ENCODE assay signal across 14 mouse cellular contexts in genomic region chr10:107484050-107484449, GRCm38 (mm10). TPM values are rescaled to one million over a fixed set of nuclear protein-coding genes. Genes with fewer than 3 reads are reported as not detected.
DNase-seq lines count a peak whose midpoint lies in the region; ATAC-seq and TF ChIP-seq lines count a peak whose summit lies in the region.
"Had no signal": no experiment of that assay in that cellular context is flagged by ENCODE, and none has a peak within 500 bp of the region (broad histone marks: within the 10 kb centered on the region; RNA-seq: fewer than 3 reads in every experiment).

No protein-coding gene starts in this region.

- no peak for DNase-seq in kidney, postnatal 0 days (ENCODE audit: low spot score)
- DNase-seq in kidney, adult 8-10 months, result no peak
- peak; percentile 50 for DNase-seq in embryonic facial prominence, embryonic 10.5 days (ENCODE audit: low spot score)
- DNase-seq in thymus, postnatal 0 days (ENCODE audit: low spot score), result no peak
- no peak for DNase-seq in urinary bladder, postnatal 10 days (ENCODE audit: low spot score)
- DNase-seq: cerebellum, adult 18-20 months; midbrain, embryonic 14.5 days; thymus, postnatal 14 days had no signal

- H3K9me3 ChIP-seq in kidney, postnatal 0 days (replicated peaks; ENCODE audit: low read length), result no peaks in the 10 kb centered on the region
- H3K9me3 ChIP-seq in embryonic facial prominence, embryonic 10.5 days, result no peaks in the 10 kb centered on the region
- H3K9me3 ChIP-seq in limb, embryonic 15.5 days, result no peaks in the 10 kb centered on the region
- H3K9me3 ChIP-seq: heart, embryonic 12.5 days had no signal

- no peak overlapping the region for H3K4me2 ChIP-seq in kidney, postnatal 0 days (ENCODE audit: low read length)
- H3K4me2 ChIP-seq in limb, embryonic 15.5 days, result no peak overlapping the region
- H3K4me2 ChIP-seq: heart, embryonic 12.5 days had no signal

- peaks cover 14% of the 10 kb centered on the region for H3K79me3 ChIP-seq in C2C12 (ENCODE audit: low read depth)

- H3ac ChIP-seq in C2C12 (ENCODE audit: control insufficient read depth, insufficient read length, low read depth), result peak overlapping the region; percentile 76

- H3K4me1 ChIP-seq in kidney, postnatal 0 days (replicated peaks; ENCODE audit: insufficient read depth, low read length), result no peaks in the 10 kb centered on the region
- H3K4me1 ChIP-seq in embryonic facial prominence, embryonic 10.5 days, result peaks cover 42% of the 10 kb centered on the region
- peaks cover 3% of the 10 kb centered on the region; the same call in 1 of the 2 replicates for H3K4me1 ChIP-seq in limb, embryonic 15.5 days
- H3K4me1 ChIP-seq: heart, embryonic 12.5 days had no signal

- H3K79me2 ChIP-seq in C2C12 (ENCODE audit: control insufficient read depth, insufficient read depth), result peaks cover 53% of the 10 kb centered on the region

- WGBS in kidney, postnatal 0 days, result 51% methylated on average over 10 of the region's 10 CpGs
- WGBS in embryonic facial prominence, embryonic 10.5 days, result 31% methylated on average over 10 of the region's 10 CpGs
- WGBS in limb, embryonic 15.5 days, result 55% methylated on average over 10 of the region's 10 CpGs

- H3K4me3 ChIP-seq in kidney, postnatal 0 days (replicated peaks; ENCODE audit: low read depth, low read length), result no peak overlapping the region
- H3K4me3 ChIP-seq in C2C12 (ENCODE audit: insufficient read depth, poor library complexity, severe bottlenecking), result peak overlapping the region; percentile 43
- peak overlapping the region; percentile 43 for H3K4me3 ChIP-seq in embryonic facial prominence, embryonic 10.5 days
- H3K4me3 ChIP-seq in limb, embryonic 15.5 days, result peak overlapping the region; percentile 18
- H3K4me3 ChIP-seq: heart, embryonic 12.5 days had no signal

- TF ChIP-seq CTCF in kidney, postnatal 0 days (IDR thresholded peaks at IDR 0.05; ENCODE audit: low read depth), result no peak
- no peak for TF ChIP-seq CTCF in C2C12 (IDR thresholded peaks at IDR 0.05; ENCODE audit: control insufficient read depth, insufficient read depth, insufficient read length)

- H3K36me3 ChIP-seq in kidney, postnatal 0 days (ENCODE audit: insufficient read depth, low read length), result no peaks in the 10 kb centered on the region
- H3K36me3 ChIP-seq in C2C12 (ENCODE audit: control insufficient read depth, insufficient read depth), result peaks cover 3% of the 10 kb centered on the region
- H3K36me3 ChIP-seq in embryonic facial prominence, embryonic 10.5 days (replicated peaks), result no peaks in the 10 kb centered on the region
- no peaks in the 10 kb centered on the region for H3K36me3 ChIP-seq in limb, embryonic 15.5 days
- H3K36me3 ChIP-seq: heart, embryonic 12.5 days had no signal

- no peak overlapping the region for H3K27ac ChIP-seq in kidney, postnatal 0 days
- no peak overlapping the region for H3K27ac ChIP-seq in embryonic facial prominence, embryonic 10.5 days (replicated peaks)
- no peak overlapping the region for H3K27ac ChIP-seq in limb, embryonic 15.5 days
- H3K27ac ChIP-seq: liver, embryonic 14.5 days had no signal

- peak; percentile 33; the same call in 1 of the 2 replicates for ATAC-seq in kidney, postnatal 0 days (replicated peaks; ENCODE audit: low FRiP score, low read depth)
- ATAC-seq in limb, embryonic 15.5 days (ENCODE audit: insufficient number of reproducible peaks, low FRiP score, low TSS enrichment, low read depth), result no peak

- H3K27me3 ChIP-seq in kidney, postnatal 0 days (ENCODE audit: insufficient read depth, low read length), result 0 out of 2 replicates have a peak, but pooled peaks cover 4% of the 10 kb centered on the region
- no peaks in the 10 kb centered on the region for H3K27me3 ChIP-seq in C2C12 (ENCODE audit: control insufficient read depth, insufficient read depth, insufficient read length)
- H3K27me3 ChIP-seq in embryonic facial prominence, embryonic 10.5 days (replicated peaks; ENCODE audit: low read depth, poor library complexity, severe bottlenecking), result peaks cover 18% of the 10 kb centered on the region
- H3K27me3 ChIP-seq in limb, embryonic 15.5 days, result peaks cover 11% of the 10 kb centered on the region; the same call in 1 of the 2 replicates

- no peak overlapping the region for H3K9ac ChIP-seq in kidney, postnatal 0 days (ENCODE audit: low read depth, low read length)
- H3K9ac ChIP-seq in limb, embryonic 15.5 days, result no peak overlapping the region
- H3K9ac ChIP-seq: heart, embryonic 12.5 days; liver, embryonic 14.5 days had no signal

TF ChIP-seq in C2C12, 6 proteins besides CTCF, POLR2A, EP300 and RAD21:
- TF ChIP-seq USF1 (IDR thresholded peaks at IDR 0.05; ENCODE audit: low read depth) (peak; percentile 24), MYOG (IDR thresholded peaks at IDR 0.05; ENCODE audit: control insufficient read depth, extremely low read depth, insufficient read length) (no peak)

RNA-seq across cellular contexts. Expression of gene Myf5, which starts 1.9 kb away (rescaled TPM):
- 0.05 TPM in 1 of 2 replicates, not detected in the other for polyA plus RNA-seq in kidney, postnatal 0 days (2015; fragmentation: Nextera tagmentation; extraction: Ambion mirVana)
- 10.7 TPM for polyA plus RNA-seq in C2C12 (2012; fragmentation: generic; extraction: Trizol)
- 4.2 and 4.8 TPM in 2 replicates for polyA plus RNA-seq in embryonic facial prominence, embryonic 10.5 days (2016; fragmentation: Nextera tagmentation; extraction: Ambion mirVana)
- 12.5 and 23.7 TPM in 2 replicates for polyA plus RNA-seq in limb, embryonic 15.5 days (2015; fragmentation: Nextera tagmentation; extraction: Ambion mirVana)
- polyA plus RNA-seq in thymus, postnatal 0 days (2015; fragmentation: Nextera tagmentation; extraction: Ambion mirVana), result 0.08 TPM in 1 of 2 replicates, not detected in the other
- polyA plus RNA-seq: heart, embryonic 12.5 days; kidney, embryonic 14.5 days; midbrain, embryonic 14.5 days; small intestine, adult 2 months had no signal

RNA-seq across cellular contexts. Expression of gene Myf6, which starts 10.5 kb away (rescaled TPM):
- not detected in 2 replicates for polyA plus RNA-seq in kidney, postnatal 0 days (2015; fragmentation: Nextera tagmentation; extraction: Ambion mirVana)
- polyA plus RNA-seq in C2C12 (2012; fragmentation: generic; extraction: Trizol), result 0.14 TPM
- 0.24 and 0.27 TPM in 2 replicates for polyA plus RNA-seq in embryonic facial prominence, embryonic 10.5 days (2016; fragmentation: Nextera tagmentation; extraction: Ambion mirVana)
- 5.9 and 28.8 TPM in 2 replicates for polyA plus RNA-seq in limb, embryonic 15.5 days (2015; fragmentation: Nextera tagmentation; extraction: Ambion mirVana)
- polyA plus RNA-seq in thymus, postnatal 0 days (2015; fragmentation: Nextera tagmentation; extraction: Ambion mirVana), result 0.18 and 0.59 TPM in 2 replicates
- polyA plus RNA-seq: kidney, embryonic 14.5 days; liver, embryonic 14.5 days; midbrain, embryonic 14.5 days; small intestine, adult 2 months had no signal
